Mouse (Mus musculus) heart, embryonic 12.5 days (tissue): ENCODE measurements around the gene Ska2. TPM values are rescaled to one million over a fixed set of nuclear protein-coding genes. Genes with fewer than 3 reads are reported as not detected.

Experiments used
- ATAC-seq: fragments of 200-750 bp; cut with Nextera tagmentation; 2 replicates; pipeline ENCODE4 v1.8.0; 2017; ENCODE audit warnings: moderate TSS enrichment, moderate library complexity; ENCODE audit not compliant: insufficient number of reproducible peaks, low FRiP score
- H3K27ac ChIP-seq: fragments of 300-500 bp; sonication (generic); 2 replicates; pipeline ENCODE4 v1.5.1; 2016; ENCODE audit warnings: mild to moderate bottlenecking, moderate library complexity; ENCODE audit not compliant: poor library complexity, severe bottlenecking
- H3K27me3 ChIP-seq: fragments of 300-500 bp; sonication (generic); replicated peaks from 2 replicates; pipeline ENCODE4 v1.6.1; 2016; ENCODE audit warnings: mild to moderate bottlenecking, moderate library complexity
- H3K36me3 ChIP-seq: fragments of 300-500 bp; sonication (generic); 2 replicates; pipeline ENCODE4 v1.6.1; 2016; ENCODE audit warnings: mild to moderate bottlenecking, moderate library complexity
- H3K4me1 ChIP-seq: fragments of 300-500 bp; sonication (generic); replicated peaks from 2 replicates; pipeline ENCODE4 v1.6.1; 2016; ENCODE audit warnings: mild to moderate bottlenecking
- H3K4me2 ChIP-seq: fragments of 300-500 bp; sonication (generic); 2 replicates; pipeline ENCODE4 v1.6.1; 2016; ENCODE audit warnings: mild to moderate bottlenecking, moderate library complexity
- H3K4me3 ChIP-seq: fragments of 300-500 bp; sonication (generic); 2 replicates; pipeline ENCODE4 v1.5.1; 2016; ENCODE audit warnings: mild to moderate bottlenecking
- H3K9ac ChIP-seq: fragments of 300-500 bp; sonication (generic); 2 replicates; pipeline ENCODE4 v1.6.1; 2016; ENCODE audit warnings: mild to moderate bottlenecking, moderate library complexity
- H3K9me3 ChIP-seq: fragments of 300-500 bp; sonication (generic); replicated peaks from 2 replicates; pipeline ENCODE4 v1.6.1; 2016; ENCODE audit warnings: mild to moderate bottlenecking, moderate library complexity
- WGBS: fragments of 180-500 bp; shearing (Covaris S2); methylation state at CpG from one replicate; pipeline ENCODE4 v1.1.7; 2016; 5-methylcytosine and 5-hydroxymethylcytosine counted together
- microRNA counts: library from miRNA; unstranded; fragments of <30 nt; microRNA quantifications from one replicate; lab custom pipeline; 2017
- microRNA-seq: library from miRNA; unstranded; fragments of <30 nt; microRNA quantifications from one replicate; pipeline ENCODE4, GENCODE M21; 2017
- polyA plus RNA-seq: library from polyadenylated mRNA; unstranded; fragments of >200 nt; fragmentation: Nextera tagmentation; extraction: Ambion mirVana; gene quantifications from 2 replicates; pipeline ENCODE4 v1.2.1, GENCODE M21; 2016

The Ska2 gene
- polyA plus RNA-seq, 1 experiment from 2014 or later: 75.0 TPM

DNA sequence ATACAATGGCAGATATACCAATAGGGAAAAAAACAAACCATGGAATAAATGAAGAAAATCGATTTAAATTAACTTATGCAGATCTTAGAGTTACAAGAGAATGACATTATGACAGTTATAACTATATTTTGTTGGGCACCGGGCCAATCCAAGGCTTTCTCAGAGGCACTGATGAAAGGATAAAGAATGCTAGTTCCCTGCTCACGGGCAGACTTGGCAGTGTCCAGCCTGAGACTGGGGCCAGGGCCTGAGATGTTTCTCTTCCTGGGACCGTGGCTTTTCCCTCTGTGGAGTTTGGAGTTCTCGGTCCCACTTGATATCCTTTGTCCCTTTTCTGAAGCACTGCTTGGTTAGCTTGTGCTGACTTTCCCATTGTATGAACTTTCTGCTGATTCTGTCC is 64.6 kb downstream of the Ska2 start:
- Histone ChIP-seq H3K36me3 (peaks cover 20% of the 10 kb centered on the region), H3K27ac (no peak overlapping the region), H3K4me1 (no peaks in the 10 kb centered on the region), H3K27me3 (no peaks in the 10 kb centered on the region), H3K4me3 (no peak overlapping the region), H3K9ac (no peak overlapping the region), H3K9me3 (no peaks in the 10 kb centered on the region), H3K4me2 (no peak overlapping the region)
- WGBS: 88% methylated on average over 5 of the region's 5 CpGs
- ATAC-seq: no peak

MicroRNAs encoded within 50 kb of the gene (microRNA counts, 519-probe panel; counts per million panel counts)
- microRNA mmu-miR-301a (lab: Ali Mortazavi, UCI): 6,855 counts per million, percentile 85 among the panel's probes with 10 or more counts

Small RNA genes within 50 kb of the gene (microRNA-seq; reads per million reads assigned to microRNA genes)
- gene Mir301: 1,769 reads per million, percentile 82 among the genes with 10 or more reads in this experiment

Other genes starting within 250 kb of the Ska2 start
- 24.0 and 25.8 TPM in 2 replicates for gene Ypel2, start 115.5 kb upstream of the Ska2 start, polyA plus RNA-seq
- 26.9 and 29.1 TPM in 2 replicates for gene Gdpd1, start 35.2 kb upstream of the Ska2 start, polyA plus RNA-seq
- gene Smg8, start 22.5 kb upstream of the Ska2 start, polyA plus RNA-seq: 16.6 and 17.7 TPM in 2 replicates
- 8.2 and 9.1 TPM in 2 replicates for gene Prr11, start 526 bp upstream of the Ska2 start, polyA plus RNA-seq
- gene Trim37, start 17.8 kb downstream of the Ska2 start, polyA plus RNA-seq: 24.5 and 28.2 TPM in 2 replicates
- gene Ppm1e, start 249.8 kb downstream of the Ska2 start, polyA plus RNA-seq: 3.8 and 5.4 TPM in 2 replicates